Mouse (Mus musculus): ENCODE measurements around the gene Rsph14. TPM values are rescaled to one million over a fixed set of nuclear protein-coding genes. Genes with fewer than 3 reads are reported as not detected.
"Not testable (repeated sequence)": the region's sequence is repeated elsewhere in the genome, so short reads cannot be mapped to it uniquely, and the experiment has no call there.

Rsph14 gene
- total RNA-seq, 2 experiments from 2014 or later = not detected

DNA sequence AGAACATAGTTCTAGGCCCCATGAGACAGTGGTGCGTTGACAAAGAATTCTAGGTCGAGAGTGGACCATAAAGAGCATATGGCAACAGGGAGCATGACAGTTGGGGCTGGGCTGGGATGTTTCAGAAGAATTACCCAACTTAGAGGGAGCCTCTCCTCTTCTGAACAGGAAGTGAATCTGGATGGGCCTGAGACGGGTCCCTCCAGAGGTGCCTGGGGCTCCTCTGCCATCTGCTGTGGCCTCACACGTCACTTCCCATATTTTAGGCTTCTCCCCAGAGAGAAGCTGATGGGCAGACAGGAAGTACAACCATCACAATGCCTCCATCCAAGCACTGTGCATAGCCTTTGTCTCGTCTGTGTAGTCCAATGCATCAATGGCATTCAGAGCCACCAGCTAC, 23.3 kb upstream of the Rsph14 start:
- ATAC-seq (replicated peaks; ENCODE audit: low FRiP score, poor library complexity, severe bottlenecking) = no peak

DNA sequence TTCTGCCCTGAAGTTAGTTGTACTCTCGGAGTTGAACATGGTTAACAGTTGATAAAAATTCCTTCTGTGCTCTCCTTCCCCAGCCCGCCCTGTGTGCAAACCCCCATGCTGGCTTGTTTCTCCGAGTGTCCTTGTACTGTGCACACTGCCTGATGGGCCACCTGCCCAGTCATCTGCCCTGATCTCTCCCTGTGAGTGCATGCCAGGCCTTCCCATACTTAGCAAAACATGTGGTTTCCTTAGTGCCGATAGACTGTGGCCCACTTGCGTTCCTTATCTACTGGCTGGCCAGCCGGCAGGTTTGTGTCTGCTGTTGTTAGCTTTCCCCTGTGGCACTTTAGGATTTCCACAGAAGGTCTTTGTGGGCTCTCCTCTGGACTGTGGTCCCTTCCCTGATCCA, 21.7 kb upstream of the Rsph14 start:
- no peak for ATAC-seq (replicated peaks; ENCODE audit: low FRiP score, poor library complexity, severe bottlenecking)

GRCm38 (mm10) chr10:75053655-75054054, 21.3 kb upstream of the Rsph14 start:
- ATAC-seq (replicated peaks; ENCODE audit: low FRiP score, poor library complexity, severe bottlenecking) = no peak

- no peak for ATAC-seq (replicated peaks; ENCODE audit: low FRiP score, poor library complexity, severe bottlenecking)
Observed at GRCm38 (mm10) chr10:75052902-75053301, 20.5 kb upstream of the Rsph14 start.

DNA sequence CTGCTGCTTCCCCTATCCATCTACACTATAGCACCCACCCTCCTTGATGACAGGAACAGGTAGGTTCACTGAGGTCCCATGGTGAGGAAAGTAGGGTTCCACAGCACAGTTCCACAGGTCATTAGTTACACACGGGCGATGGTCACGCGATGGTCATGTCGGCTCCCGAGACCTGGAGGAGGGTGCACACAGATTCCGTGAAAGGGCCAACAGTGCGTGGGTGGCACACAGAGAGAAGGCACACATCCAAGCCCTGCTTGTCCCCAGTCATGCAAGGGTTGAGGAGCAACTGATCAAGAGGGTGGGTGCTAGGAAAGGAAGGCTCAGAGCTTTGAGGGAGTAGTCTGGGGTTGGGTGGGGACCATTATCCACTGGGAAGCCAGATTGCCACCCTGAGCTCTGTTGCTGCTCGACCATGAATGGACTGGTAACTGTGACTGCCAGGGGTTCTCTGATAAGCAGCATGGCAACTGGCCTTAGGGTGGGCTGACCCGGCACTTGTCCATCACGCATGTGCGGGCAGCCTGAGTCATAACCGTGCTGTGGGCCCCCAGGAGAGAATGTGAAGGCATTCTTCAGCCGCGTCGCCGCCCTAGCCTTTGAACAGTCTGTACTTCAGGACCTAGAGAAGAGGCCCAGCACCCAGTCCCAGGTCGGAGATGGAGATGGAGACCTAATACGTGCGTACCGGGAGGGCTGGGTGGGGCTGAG, 19.1 kb upstream of the Rsph14 start:
- no peak for ATAC-seq (replicated peaks; ENCODE audit: low FRiP score, poor library complexity, severe bottlenecking)

- no peak for ATAC-seq (replicated peaks; ENCODE audit: low FRiP score, poor library complexity, severe bottlenecking)
Observed at GRCm38 (mm10) chr10:75048711-75049110, 16.3 kb upstream of the Rsph14 start.

- ATAC-seq (replicated peaks; ENCODE audit: low FRiP score, poor library complexity, severe bottlenecking) = no peak
Observed at GRCm38 (mm10) chr10:75045831-75046230, 13.4 kb upstream of the Rsph14 start.

GRCm38 (mm10) chr10:75044459-75044858, 12.1 kb upstream of the Rsph14 start:
- ATAC-seq (replicated peaks; ENCODE audit: low FRiP score, poor library complexity, severe bottlenecking) = no peak

- ATAC-seq (replicated peaks; ENCODE audit: low FRiP score, poor library complexity, severe bottlenecking) = not testable (repeated sequence)
Observed at GRCm38 (mm10) chr10:75042060-75042459, 9.7 kb upstream of the Rsph14 start.

- no peak for ATAC-seq (replicated peaks; ENCODE audit: low FRiP score, poor library complexity, severe bottlenecking)
Observed at GRCm38 (mm10) chr10:75036883-75037379, 4.5 kb upstream of the Rsph14 start, which contains the start of gene Rab36. Gene Rab36, plus strand, starts transcription at chr10:75037058.

GRCm38 (mm10) chr10:75031345-75032114, 856 bp downstream of the Rsph14 start:
- ATAC-seq (replicated peaks; ENCODE audit: low FRiP score, poor library complexity, severe bottlenecking) = no peak

GRCm38 (mm10) chr10:75030234-75030633, 2.2 kb downstream of the Rsph14 start:
- ATAC-seq (replicated peaks; ENCODE audit: low FRiP score, poor library complexity, severe bottlenecking) = no peak

DNA sequence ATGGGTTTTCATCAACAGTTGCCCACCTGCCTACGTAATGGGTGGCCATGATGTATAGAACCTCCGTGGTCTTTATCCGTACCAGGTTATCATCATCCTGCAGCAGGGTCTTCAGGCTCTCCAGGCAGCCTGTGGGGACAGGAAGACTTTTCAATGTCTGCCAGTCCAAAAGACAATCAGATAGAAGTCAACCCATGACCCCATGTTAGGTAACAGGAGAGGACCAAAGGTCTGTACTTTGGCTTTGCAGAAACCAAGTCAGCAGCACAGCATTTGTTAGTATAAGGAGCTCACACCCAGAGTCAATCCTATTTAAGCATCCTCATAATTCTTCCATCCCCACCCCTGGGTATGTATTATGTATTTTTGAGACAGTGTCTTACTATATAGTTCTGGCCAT, 2.7 kb downstream of the Rsph14 start:
- ATAC-seq (replicated peaks; ENCODE audit: low FRiP score, poor library complexity, severe bottlenecking) = no peak

DNA sequence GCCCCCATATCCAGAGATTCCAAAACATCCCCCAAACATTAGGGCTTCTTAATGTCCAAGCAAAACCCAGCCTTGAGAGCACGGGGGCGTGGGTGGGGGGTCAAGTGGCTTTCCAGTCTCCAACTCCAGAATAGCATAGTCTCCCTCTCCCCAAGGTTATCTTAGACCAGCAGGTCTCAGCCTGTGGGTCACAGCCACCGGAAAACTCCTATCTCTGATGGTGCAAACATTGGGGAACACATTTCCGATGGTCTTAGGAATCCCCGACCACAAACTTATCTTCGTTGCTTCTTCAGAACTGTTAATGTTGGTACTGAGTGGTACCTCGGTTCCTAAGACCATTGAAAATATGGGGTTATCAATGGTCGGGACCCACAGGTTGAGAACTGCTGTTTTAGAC, 3.6 kb downstream of the Rsph14 start:
- ATAC-seq (replicated peaks; ENCODE audit: low FRiP score, poor library complexity, severe bottlenecking) = 0 out of 2 replicates have a peak, but pooled peaks have one; percentile 30

DNA sequence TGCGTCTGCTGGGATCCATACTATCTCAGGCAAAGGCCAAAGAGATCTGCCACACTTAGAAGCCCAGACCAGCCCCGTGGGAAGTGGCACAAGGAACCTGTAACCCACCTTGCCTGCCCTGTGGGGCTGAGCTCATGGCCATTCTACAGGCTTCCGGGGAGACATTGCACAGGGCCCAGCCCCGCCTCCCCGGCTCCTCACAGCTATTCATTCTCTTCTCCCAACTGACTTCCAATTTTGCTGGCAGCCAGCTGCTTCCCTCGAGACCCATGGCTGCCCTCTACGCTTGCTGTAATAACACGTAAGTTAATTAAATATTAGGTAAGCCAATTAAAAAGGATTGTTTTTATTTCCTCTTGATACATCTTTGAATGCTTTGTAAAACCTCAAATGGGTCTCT, 5.9 kb downstream of the Rsph14 start:
- ATAC-seq (replicated peaks; ENCODE audit: low FRiP score, poor library complexity, severe bottlenecking) = no peak

- ATAC-seq (replicated peaks; ENCODE audit: low FRiP score, poor library complexity, severe bottlenecking) = no peak
Observed at GRCm38 (mm10) chr10:75021138-75021537, 11.2 kb downstream of the Rsph14 start.

- no peak for ATAC-seq (replicated peaks; ENCODE audit: low FRiP score, poor library complexity, severe bottlenecking)
Observed at GRCm38 (mm10) chr10:75020271-75020670, 12.1 kb downstream of the Rsph14 start.

DNA sequence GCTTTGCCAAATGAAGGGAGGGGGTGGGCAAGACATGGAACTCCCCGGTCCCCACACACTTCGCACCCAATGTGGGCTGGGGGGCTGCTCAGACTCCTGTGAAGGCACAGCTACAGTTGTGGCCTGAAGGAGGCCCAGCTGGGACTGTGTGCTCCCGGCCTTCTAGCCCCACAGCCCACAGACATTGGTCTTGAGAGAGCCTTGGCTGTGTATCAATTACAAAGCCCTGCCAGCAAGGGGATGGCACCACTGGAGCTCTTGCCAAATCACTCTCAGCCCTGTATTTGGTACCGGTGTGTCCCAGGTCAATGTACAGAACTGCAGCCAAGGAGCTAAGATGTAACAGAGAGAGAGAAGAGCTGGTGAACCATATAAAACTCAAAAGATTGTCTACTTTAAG, 15.9 kb downstream of the Rsph14 start:
- ATAC-seq (replicated peaks; ENCODE audit: low FRiP score, poor library complexity, severe bottlenecking) = no peak

DNA sequence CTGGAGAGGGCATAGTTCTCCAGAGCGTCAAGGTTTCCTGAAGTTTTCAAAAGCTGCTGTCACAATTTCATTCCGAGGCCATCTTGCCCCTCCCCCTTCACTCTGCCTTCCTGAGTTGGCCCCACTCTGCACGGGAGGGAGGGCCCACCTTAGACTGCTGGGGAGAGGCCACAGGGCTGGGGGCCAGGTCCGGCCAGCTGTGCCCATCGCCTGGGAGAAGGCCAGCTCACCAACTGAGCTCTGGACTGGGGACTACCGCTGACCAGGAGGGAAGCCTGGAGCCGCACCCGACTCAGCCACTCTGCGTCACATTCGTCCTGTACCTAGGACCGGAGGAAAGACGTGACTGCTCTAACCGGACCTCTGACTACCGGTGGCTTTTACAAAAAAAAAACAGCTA, 16.9 kb downstream of the Rsph14 start:
- ATAC-seq (replicated peaks; ENCODE audit: low FRiP score, poor library complexity, severe bottlenecking) = no peak

DNA sequence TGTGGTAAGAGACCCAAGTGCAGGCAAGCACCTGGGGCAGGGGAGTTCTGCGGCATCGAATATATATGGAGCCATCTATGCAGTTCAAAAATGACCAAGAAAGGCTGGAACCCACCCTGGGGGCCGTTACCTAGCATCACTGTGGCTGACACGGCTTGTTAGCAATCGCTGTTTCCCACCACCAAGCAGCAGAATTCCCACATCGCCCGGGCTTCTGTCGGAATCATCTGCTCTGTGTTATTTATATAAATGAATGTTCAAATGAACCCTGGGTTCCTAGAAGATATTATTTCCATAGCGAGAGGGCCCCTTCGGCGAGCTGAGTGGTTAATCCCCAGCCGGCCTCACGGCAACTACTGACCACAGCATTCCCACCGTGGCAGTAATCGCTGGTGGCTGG, 21.7 kb downstream of the Rsph14 start:
- no peak for ATAC-seq (replicated peaks; ENCODE audit: low FRiP score, poor library complexity, severe bottlenecking)

Measured in erythroid progenitor cell, adult 5-6 weeks (primary cell).